Mouse (Mus musculus) limb, embryonic 14.5 days (tissue): ENCODE measurements around the gene Tmem210. TPM values are rescaled to one million over a fixed set of nuclear protein-coding genes. Genes with fewer than 3 reads are reported as not detected.

Experiments
- ATAC-seq: fragments of 200-750 bp; cut with Nextera tagmentation; 2 replicates; pipeline ENCODE4 v1.8.0; 2017; ENCODE audit warnings: low read depth, moderate number of reproducible peaks, moderate TSS enrichment; ENCODE audit not compliant: low FRiP score
- DNase-seq: peaks from one replicate; pipeline ENCODE4 v3.0.0-alpha.2; 2015; ENCODE audit warnings: low spot score
- H3K27ac ChIP-seq: fragments of 300-500 bp; sonication (generic); replicated peaks from 2 replicates; pipeline ENCODE4 v1.5.1; 2014; ENCODE audit warnings: low read depth, mild to moderate bottlenecking, low read length, moderate library complexity, mixed read lengths
- H3K27me3 ChIP-seq: fragments of 300-500 bp; sonication (generic); 2 replicates; pipeline ENCODE4 v1.6.1; 2014; ENCODE audit warnings: low read length, mixed read lengths; ENCODE audit not compliant: control insufficient read depth, insufficient read depth
- H3K36me3 ChIP-seq: fragments of 300-500 bp; sonication (generic); 2 replicates; pipeline ENCODE4 v1.6.1; 2014; ENCODE audit warnings: mild to moderate bottlenecking, low read length, moderate library complexity, mixed read lengths; ENCODE audit not compliant: control insufficient read depth, insufficient read depth
- H3K4me1 ChIP-seq: fragments of 300-500 bp; sonication (generic); 2 replicates; pipeline ENCODE4 v1.6.1; 2014; ENCODE audit warnings: antibody characterized with exemption, low read length, mixed read lengths; ENCODE audit not compliant: control insufficient read depth, insufficient read depth
- H3K4me2 ChIP-seq: fragments of 300-500 bp; sonication (generic); replicated peaks from 2 replicates; pipeline ENCODE4 v1.6.1; 2014; ENCODE audit warnings: low read depth, mild to moderate bottlenecking, low read length, moderate library complexity; ENCODE audit not compliant: severe bottlenecking
- H3K4me3 ChIP-seq: fragments of 300-500 bp; sonication (generic); replicated peaks from 2 replicates; pipeline ENCODE4 v1.5.1; 2014; ENCODE audit warnings: low read length
- H3K9ac ChIP-seq: fragments of 300-500 bp; sonication (generic); 2 replicates; pipeline ENCODE4 v1.6.1; 2014; ENCODE audit warnings: mild to moderate bottlenecking, low read depth, low read length, moderate library complexity; ENCODE audit not compliant: severe bottlenecking
- H3K9me3 ChIP-seq: fragments of 300-500 bp; sonication (generic); 2 replicates; pipeline ENCODE4 v1.6.1; 2016; ENCODE audit warnings: low read length; ENCODE audit not compliant: control insufficient read depth
- POLR2A ChIP-seq: fragments of 200-500 bp; IDR thresholded peaks from 2 replicates; pipeline ENCODE4 v1.8.0; 2012; ENCODE audit warnings: inconsistent platforms, mild to moderate bottlenecking, moderate library complexity, borderline replicate concordance; ENCODE audit not compliant: insufficient read depth, insufficient read length; ENCODE audit errors: extremely low read depth
- whole genome bisulfite sequencing: fragments of 180-500 bp; shearing (Covaris S2); extraction: QIAGEN DNeasy Blood & Tissue Kit; methylation state at CpG from one replicate; pipeline ENCODE4 v1.1.7; 2014; 5-methylcytosine and 5-hydroxymethylcytosine counted together
- polyA plus RNA-seq, 2 experiments: library from polyadenylated mRNA; depleted of rRNA in 1 of 2; stranded (reverse) in 1 of 2; unstranded in 1 of 2; fragments of >200 nt; fragmentation: Nextera tagmentation in 1 of 2; extraction: Ambion mirVana in 1 of 2; gene quantifications; 2 replicates each; pipeline versions ENCODE4 v1.2.1 to v1.2.3; 2012 to 2014

Gene Tmem210
- polyA plus RNA-seq, 2 experiments, result not detected

DNA sequence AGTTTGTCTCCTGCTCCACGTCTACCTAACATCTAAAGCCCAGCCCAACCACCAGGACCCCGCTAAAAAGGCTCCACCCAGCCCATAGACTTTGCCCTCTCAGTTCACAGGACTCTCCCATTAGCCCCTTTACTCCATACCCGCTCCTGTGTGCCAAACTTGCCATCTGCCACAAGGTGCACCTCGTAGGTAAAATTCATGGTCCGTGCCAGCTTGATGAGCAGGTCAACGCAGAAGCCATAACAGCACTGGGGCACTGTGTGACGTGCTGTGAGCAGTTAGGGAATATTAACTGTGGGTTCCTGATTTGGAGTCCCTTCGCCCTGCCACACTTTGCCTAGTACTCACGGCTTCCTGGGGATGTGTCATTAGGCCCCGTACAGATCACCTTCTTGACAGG, 10.1 kb downstream of the Tmem210 start:
- H3K9ac ChIP-seq, result no peak overlapping the region
- no peak for TF ChIP-seq POLR2A
- no peak for DNase-seq
- H3K4me1 ChIP-seq, result no peaks in the 10 kb centered on the region
- no peaks in the 10 kb centered on the region for H3K36me3 ChIP-seq
- 74% methylated on average over 10 of the region's 10 CpGs for WGBS
- ATAC-seq, result no peak
- H3K9me3 ChIP-seq, result no peaks in the 10 kb centered on the region
- H3K4me3 ChIP-seq, result no peak overlapping the region
- H3K27me3 ChIP-seq, result peaks cover 4% of the 10 kb centered on the region
- no peak overlapping the region for H3K4me2 ChIP-seq
- no peak overlapping the region for H3K27ac ChIP-seq

- Histone ChIP-seq H3K9ac (no peak overlapping the region), H3K27me3 (peaks cover 10% of the 10 kb centered on the region; the same call in 1 of the 2 replicates), H3K9me3 (no peaks in the 10 kb centered on the region), H3K4me2 (no peak overlapping the region), H3K4me3 (no peak overlapping the region), H3K36me3 (no peaks in the 10 kb centered on the region), H3K4me1 (no peaks in the 10 kb centered on the region), H3K27ac (no peak overlapping the region)
- DNase-seq (no peak), ATAC-seq (no peak)
- 65% methylated on average over 3 of the region's 3 CpGs for WGBS
- TF ChIP-seq POLR2A, result no peak
Measured at GRCm38 (mm10) chr2:25303452-25303851, 15.5 kb downstream of the Tmem210 start.

DNA sequence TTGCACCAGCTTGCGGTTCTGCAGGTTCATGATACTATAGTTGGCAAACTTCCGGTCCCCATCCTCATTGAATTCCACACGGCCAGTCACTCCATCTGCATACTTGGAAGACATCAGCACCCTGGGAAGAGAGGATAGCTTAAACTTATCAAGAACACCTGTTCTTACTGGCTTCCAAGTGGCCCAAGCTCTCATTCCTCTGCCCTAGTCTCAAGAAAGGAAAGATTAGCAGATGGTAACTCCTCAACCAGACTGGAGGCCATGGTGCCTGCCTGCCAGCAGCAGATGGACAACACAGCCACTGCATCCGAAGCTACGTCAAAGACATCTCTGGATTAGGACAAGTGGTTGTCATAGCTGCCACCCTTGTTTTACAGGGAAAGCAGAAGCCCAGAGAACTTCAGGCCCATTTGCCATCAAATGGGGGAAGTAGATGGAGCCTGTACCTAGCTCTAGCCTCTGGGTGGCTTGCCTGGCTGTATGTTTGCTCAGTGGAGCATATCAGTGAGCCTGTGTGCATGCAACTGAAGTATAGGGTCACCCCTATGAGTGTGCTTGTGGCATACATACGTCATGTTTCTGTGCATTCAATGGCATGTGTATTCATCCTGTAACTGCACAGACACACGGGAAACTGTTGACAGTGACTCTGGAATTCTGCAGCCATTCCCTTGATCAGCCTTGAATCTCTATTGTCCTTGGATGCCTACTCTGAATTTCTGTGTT, 16.1 kb downstream of the Tmem210 start:
- Histone ChIP-seq H3K36me3 (no peaks in the 10 kb centered on the region), H3K4me2 (peak overlapping the region; percentile 74), H3K9ac (no peak overlapping the region), H3K9me3 (no peaks in the 10 kb centered on the region), H3K27me3 (peaks cover 15% of the 10 kb centered on the region; the same call in 1 of the 2 replicates), H3K4me1 (no peaks in the 10 kb centered on the region), H3K4me3 (no peak overlapping the region), H3K27ac (no peak overlapping the region)
- WGBS, result 71% methylated on average over 7 of the region's 7 CpGs
- no peak for TF ChIP-seq POLR2A
- DNase-seq (no peak), ATAC-seq (no peak)

DNA sequence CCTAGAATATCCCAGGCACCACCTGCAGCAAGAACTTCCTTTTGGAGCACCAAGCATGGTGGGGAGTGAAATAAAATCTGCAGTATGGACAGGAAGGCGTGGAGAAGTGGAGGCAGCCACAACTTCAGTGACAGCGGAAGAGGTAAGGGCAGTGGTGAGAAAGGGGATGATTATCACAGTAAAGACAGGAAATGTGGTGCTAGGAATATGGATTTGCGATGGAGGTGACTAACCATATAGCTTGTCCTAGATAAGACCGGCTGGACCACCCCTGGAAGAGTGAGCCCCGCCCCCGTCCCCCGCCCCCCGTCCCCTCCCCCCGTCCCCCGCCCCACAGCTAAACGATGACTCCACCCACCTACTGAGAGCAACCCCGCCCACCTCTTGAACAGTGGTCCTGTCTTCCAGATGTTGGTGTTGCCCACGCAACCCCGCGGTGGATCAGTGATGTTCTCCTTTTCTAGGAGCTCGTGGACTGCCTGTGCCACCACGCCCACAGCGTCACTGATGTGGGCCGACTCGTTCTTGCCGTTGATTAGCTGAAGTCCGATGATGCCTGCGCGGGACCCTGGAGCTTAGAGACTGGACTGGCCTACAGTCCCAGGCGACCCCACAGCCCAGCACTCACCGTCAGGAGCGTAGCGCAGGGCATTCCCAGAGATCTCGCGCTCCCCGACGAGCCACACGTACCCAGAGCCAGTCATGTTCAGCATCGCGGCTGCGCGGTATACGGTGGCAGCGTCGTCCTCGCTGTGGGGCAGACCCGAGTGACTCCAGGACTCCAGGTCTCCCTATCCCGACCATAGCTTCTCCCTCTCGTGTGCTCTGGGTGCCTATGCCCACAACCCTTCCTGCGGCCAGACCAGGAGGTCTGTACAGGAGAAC, 17.0 kb downstream of the Tmem210 start:
- DNase-seq (peak; percentile 27), ATAC-seq (peak; percentile 30; the same call in 1 of the 2 replicates)
- WGBS, result 3% methylated on average over 38 of the region's 45 CpGs
- TF ChIP-seq POLR2A, result no peak
- H3K4me2 ChIP-seq, result peak overlapping the region; percentile 74
- peak overlapping the region; percentile 37 for H3K4me3 ChIP-seq
- H3K4me1 ChIP-seq, result no peaks in the 10 kb centered on the region
- no peak overlapping the region for H3K27ac ChIP-seq
- H3K9me3 ChIP-seq, result no peaks in the 10 kb centered on the region
- no peaks in the 10 kb centered on the region for H3K36me3 ChIP-seq
- H3K27me3 ChIP-seq, result peaks cover 16% of the 10 kb centered on the region; the same call in 1 of the 2 replicates
- peak overlapping the region; percentile 44 for H3K9ac ChIP-seq

DNA sequence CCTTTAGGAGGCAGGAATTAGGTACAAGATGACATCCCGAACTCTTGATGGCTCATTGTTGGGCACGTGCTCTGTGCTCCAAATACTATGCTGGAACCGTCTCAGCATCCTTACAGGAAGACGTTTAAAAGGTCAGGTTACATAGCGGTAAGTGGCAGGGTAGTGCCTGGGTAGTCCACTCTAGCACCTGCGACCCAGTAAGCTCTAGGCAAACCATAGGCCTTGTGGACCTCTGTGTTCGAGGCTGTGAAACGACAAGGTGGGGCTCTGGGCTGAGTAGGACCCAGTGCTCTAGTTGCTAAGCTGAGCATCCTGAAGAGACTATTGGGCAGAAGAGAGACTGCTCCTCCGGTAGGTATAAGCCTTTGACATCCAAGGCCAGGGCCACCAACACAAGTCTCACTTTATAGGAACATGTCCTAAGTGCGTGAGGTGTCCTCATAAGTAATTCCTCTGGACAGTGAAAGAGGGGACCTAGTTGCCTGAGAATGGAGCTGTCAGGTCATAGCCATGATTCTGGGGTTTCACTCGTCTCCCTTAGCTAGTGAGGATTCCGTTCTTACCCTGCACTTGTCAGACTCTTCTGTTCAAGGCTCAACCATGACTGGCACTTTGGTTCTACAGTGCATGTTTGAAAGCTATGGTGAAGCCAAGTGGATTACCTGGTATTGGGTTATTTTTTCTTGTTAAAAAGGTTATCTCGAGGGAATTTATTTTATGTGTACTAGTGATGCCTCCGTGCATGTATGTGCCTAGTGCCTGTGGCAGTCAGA, 17.8 kb downstream of the Tmem210 start:
- H3K4me3 ChIP-seq, result peak overlapping the region; percentile 37
- 50% methylated on average over 14 of the region's 14 CpGs for WGBS
- peak overlapping the region; percentile 44 for H3K9ac ChIP-seq

More for the DNA sequence above, 17.8 kb downstream of the Tmem210 start:
- peaks cover 19% of the 10 kb centered on the region; the same call in 1 of the 2 replicates for H3K27me3 ChIP-seq
- H3K9me3 ChIP-seq, result no peaks in the 10 kb centered on the region
- no peaks in the 10 kb centered on the region for H3K36me3 ChIP-seq
- peak overlapping the region; percentile 74 for H3K4me2 ChIP-seq
- no peak overlapping the region for H3K27ac ChIP-seq
- H3K4me1 ChIP-seq, result no peaks in the 10 kb centered on the region
- DNase-seq, result no peak
- ATAC-seq, result no peak
- TF ChIP-seq POLR2A, result no peak
